Mouse (Mus musculus) frontal cortex, adult 2 months (tissue): ENCODE measurements around the gene Sept6. TPM values are rescaled to one million over a fixed set of nuclear protein-coding genes. Genes with fewer than 3 reads are reported as not detected.
A peak's percentile ranks its signal among the peaks of the same experiment; 100 is the strongest.

Experiments
- DNase-seq, 2 experiments: peaks; one replicate each; pipeline ENCODE4 v3.0.0; 2022; ENCODE audit warnings: low spot score in 1 of 2; ENCODE audit errors: extremely low spot score in 1 of 2
- polyA plus RNA-seq: library from polyadenylated mRNA; depleted of rRNA; stranded (reverse); fragments of >200 nt; gene quantifications from 2 replicates; pipeline ENCODE4 v1.2.3, GENCODE M21; 2012; rRNA removed

The Sept6 gene
- polyA plus RNA-seq, 1 experiment = 40.7 TPM

DNA sequence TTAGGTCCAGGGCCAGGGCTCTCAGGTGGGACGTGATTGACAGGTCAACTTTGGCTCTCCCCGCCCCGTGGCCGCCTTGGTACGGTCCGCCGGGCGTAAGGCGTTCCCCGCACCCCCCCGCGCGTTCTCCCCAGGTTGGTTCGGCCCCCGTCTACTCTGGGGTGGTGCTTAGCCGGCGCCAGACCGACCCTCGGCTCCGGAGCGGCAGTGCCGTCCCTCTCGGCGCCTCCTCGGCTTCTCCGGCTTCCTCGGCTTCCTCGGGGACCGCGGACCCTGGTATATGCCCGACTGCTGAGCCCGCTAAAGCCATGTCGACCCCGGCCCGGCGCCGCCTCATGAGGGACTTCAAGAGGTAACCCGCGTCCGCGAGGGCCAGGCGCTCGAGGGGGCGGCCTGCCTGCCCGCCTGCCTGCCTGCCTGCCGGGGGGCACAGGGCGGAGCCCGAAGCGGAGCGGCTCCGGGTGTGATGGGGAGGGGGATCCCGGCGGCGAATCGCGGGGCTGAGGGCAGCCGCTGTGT, 117.4 kb downstream of the Sept6 start:
- peak; percentile 53 to 83 for DNase-seq

DNA sequence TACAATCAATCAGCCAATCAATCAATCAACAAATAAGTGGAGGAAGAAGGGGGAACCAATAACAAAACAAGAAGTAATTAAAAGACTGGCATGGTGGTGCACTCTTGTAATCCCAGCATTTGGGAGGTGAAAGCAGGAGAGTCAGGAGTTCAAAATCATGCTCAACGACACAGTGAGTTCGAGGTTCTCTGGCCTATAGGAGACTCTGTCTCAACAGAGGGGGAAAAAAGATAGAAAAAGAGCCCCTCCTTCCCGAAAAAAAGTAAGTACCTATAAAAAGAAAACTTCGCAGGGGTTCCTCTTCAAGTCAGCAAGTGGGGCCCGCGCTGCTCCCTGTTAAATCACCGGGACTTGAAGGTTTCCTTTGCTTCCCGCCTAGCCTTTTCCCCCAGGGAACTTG, 117.8 kb downstream of the Sept6 start, which contains the start of the genes Ube2a and C330007P06Rik:
Gene Ube2a (plus strand): TSS at position 136 of the 400 bp plus-strand sequence.
Gene C330007P06Rik (minus strand): TSS at position 347 of the 400 bp plus-strand sequence.
- no peak for DNase-seq

DNA sequence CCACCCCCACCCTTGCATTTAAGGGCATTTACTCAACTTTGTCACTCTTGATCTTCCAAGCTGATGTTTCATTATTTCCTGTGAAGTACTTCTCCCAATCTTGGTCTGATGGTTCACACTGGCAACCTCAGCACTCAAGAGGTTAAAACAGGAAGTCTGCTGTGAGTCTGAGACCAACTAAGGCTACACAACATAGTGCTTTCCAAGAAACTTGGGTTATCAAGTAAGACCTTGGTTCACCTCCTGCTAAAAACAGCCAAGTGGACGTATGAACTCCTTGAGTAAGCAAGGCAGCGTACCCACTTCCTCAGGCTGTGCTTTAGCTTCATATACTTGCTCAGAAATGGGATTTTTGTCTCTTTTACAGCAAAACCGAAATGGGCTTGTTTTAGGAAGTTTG, 121.2 kb downstream of the Sept6 start:
- DNase-seq = no peak

DNA sequence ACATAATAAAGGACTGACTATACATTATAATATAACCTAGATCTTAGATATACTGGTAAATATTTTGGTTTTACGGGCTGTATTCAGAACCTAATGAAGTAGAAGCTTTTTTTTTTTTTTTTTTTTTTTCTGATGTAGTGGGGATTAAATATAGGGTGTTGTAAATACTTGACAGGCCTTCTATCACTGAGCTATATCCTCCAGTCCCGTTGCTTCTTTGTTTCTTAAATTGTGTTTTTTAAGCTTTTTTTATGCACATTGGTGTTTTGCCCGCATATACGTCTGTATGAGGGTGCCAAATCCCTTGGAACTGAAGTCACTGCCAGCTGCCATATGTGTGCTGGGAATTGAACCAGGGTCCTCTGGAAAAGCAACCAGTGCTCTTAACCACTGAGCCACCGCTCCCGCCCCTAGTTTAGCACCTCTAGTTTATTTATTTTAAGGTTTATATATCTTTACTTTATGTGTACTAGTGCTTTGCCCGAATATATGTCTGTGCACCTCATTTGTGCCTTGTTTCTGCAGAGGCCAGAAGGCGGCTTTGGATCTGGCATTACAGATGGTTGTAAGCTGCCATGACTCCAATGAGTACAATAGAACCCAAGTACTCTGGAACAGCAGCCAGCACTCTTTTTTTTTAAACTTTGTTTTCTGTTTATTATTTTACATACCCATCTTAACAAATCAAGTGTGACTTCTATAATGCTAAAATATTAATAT, 126.8 kb downstream of the Sept6 start:
- no peak for DNase-seq

DNA sequence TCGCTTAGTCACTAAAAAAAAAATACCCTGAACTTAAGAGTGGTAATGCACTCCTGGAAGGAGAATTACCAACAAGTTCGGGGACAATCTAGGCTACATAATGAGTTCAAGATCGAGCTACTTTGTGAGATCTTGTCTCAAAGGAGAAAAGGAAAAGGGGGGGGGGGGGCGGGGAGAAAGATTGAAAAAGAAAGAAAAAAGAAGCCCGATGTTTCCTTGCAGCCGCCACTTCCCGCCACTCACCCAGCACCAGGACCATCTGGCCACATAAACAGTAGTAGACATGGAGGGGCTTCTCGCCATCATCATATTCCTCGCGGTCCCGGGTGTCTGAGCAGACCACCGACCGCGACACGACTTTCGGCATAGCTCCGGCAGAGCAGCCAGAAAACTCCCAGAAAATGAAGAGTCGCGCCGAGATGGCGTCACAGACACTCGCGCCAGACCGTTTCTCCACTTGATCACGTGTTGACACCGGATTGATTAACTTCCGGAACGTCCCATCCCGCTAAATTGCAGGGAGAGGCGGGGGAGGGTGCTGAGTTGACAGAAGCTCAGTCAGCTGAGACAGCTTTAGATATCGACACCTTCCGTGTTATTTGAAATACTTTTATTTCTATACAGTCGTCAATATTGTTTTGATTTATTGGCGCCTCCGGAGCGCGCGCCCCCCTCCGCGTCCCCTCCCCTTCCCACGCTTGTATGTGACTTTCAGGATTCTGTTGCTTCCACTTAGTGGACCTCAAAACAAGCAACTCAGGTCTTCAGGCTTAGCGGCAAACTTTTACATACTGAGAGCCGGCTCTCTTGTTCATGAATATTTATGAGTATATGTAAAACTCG, 127.6 kb downstream of the Sept6 start:
- peak; percentile 63 to 85 for DNase-seq

Other genes with a start within 250 kb of the Sept6 start
- gene Slc25a43, start 248.1 kb downstream of the Sept6 start, polyA plus RNA-seq = 0.74 and 0.96 TPM in 2 replicates
- gene Slc25a5, start 196.1 kb downstream of the Sept6 start, polyA plus RNA-seq = 474 and 486 TPM in 2 replicates
- gene Ube2a, start 117.9 kb downstream of the Sept6 start, polyA plus RNA-seq = 42.8 and 48.8 TPM in 2 replicates
- gene C330007P06Rik, start 117.7 kb downstream of the Sept6 start, polyA plus RNA-seq = 26.7 and 29.0 TPM in 2 replicates
- gene Nkrf, start 88.9 kb downstream of the Sept6 start, polyA plus RNA-seq = 17.9 and 19.8 TPM in 2 replicates
- 0.06 TPM in 1 of 2 replicates, not detected in the other for gene Sowahd, start 57.1 kb upstream of the Sept6 start, polyA plus RNA-seq
- gene Rpl39, start 93.6 kb upstream of the Sept6 start, polyA plus RNA-seq = 236 and 294 TPM in 2 replicates
- gene Upf3b, start 118.5 kb upstream of the Sept6 start, polyA plus RNA-seq = 32.8 and 35.0 TPM in 2 replicates
- gene Nkap, start 135.0 kb upstream of the Sept6 start, polyA plus RNA-seq = 5.8 and 6.6 TPM in 2 replicates
- not detected in 2 replicates for gene Akap14, start 177.0 kb upstream of the Sept6 start, polyA plus RNA-seq
- 579 and 627 TPM in 2 replicates for gene Ndufa1, start 199.4 kb upstream of the Sept6 start, polyA plus RNA-seq
- 7.4 and 8.2 TPM in 2 replicates for gene Rnf113a1, start 199.5 kb upstream of the Sept6 start, polyA plus RNA-seq
- 0.13 TPM in 1 of 2 replicates, not detected in the other for gene Gm9, start 219.2 kb upstream of the Sept6 start, polyA plus RNA-seq
- not detected in 2 replicates for gene Rhox1, start 230.5 kb upstream of the Sept6 start, polyA plus RNA-seq